Mouse (Mus musculus) erythroblast, embryonic 14.5 days (primary cell): ENCODE measurements around the gene Frmd3.

ENCODE experiments used
- GATA1 ChIP-seq: IDR thresholded peaks from 2 replicates; pipeline ENCODE4 v1.6.1; 2012; ENCODE audit warnings: low read length, inconsistent platforms, mixed read lengths
- TAL1 ChIP-seq: IDR thresholded peaks from 3 replicates; pipeline ENCODE4 v1.6.1; 2012; ENCODE audit warnings: low read length, inconsistent platforms, mixed read lengths

DNA sequence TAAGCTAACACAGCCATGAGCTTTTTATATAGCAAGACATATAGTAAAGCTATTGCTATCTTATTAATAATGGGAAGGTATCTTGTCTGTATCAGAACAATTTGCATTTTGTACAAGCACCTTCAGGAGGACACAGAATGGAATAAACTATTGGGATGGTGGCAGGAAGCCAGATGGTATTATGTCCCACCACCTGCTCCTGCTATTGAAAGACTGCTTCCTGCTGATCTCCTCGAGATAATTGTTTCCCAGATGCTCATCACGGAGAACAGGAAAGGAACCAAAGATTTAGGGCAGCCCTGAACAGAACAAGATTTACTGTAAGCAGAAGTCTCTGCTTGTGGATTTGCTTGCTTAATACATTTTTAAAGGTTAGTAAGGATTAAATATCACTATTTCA is 63.5 kb downstream of the Frmd3 start:
- TF ChIP-seq GATA1 (no peak), TAL1 (no peak)
